Mouse (Mus musculus) myocyte (in vitro differentiated cells): ENCODE data around the gene Plekhb1. TPM values are rescaled to one million over a fixed set of nuclear protein-coding genes. Genes with fewer than 3 reads are reported as not detected.

Experiments used
- H3K27me3 ChIP-seq: one replicate; pipeline ENCODE4 v1.6.1; 2011; ENCODE audit not compliant: control insufficient read depth, insufficient read depth, insufficient read length
- H3K36me3 ChIP-seq: one replicate; pipeline ENCODE4 v1.6.1; 2011; ENCODE audit not compliant: control insufficient read depth, insufficient read depth
- H3K4me2 ChIP-seq: one replicate; pipeline ENCODE4 v1.6.1; 2011; ENCODE audit warnings: low read depth, control low read depth
- H3K4me3 ChIP-seq: one replicate; pipeline ENCODE4 v1.5.1; 2011; ENCODE audit warnings: mild to moderate bottlenecking, control low read depth, moderate library complexity
- H3K79me2 ChIP-seq: one replicate; pipeline ENCODE4 v1.6.1; 2011; ENCODE audit not compliant: control insufficient read depth, insufficient read depth
- H3ac ChIP-seq: one replicate; pipeline ENCODE4 v1.6.1; 2011; ENCODE audit not compliant: control insufficient read depth, insufficient read length
- CEBPB ChIP-seq: IDR thresholded peaks from 2 replicates; pipeline ENCODE4 v1.6.1; 2011; ENCODE audit warnings: mild to moderate bottlenecking, moderate library complexity; ENCODE audit not compliant: poor library complexity, insufficient read depth, severe bottlenecking
- E2F4 ChIP-seq: IDR thresholded peaks from one replicate; pipeline ENCODE4 v1.6.1; 2011; ENCODE audit warnings: mild to moderate bottlenecking, control low read depth, moderate library complexity; ENCODE audit not compliant: insufficient read depth
- MAX ChIP-seq: IDR thresholded peaks from one replicate; pipeline ENCODE4 v1.6.1; 2011; ENCODE audit warnings: low read depth, mild to moderate bottlenecking, control low read depth
- MYOD1 ChIP-seq, 3 experiments: IDR thresholded peaks; one replicate each; pipeline ENCODE4 v1.6.1; 2011; ENCODE audit warnings: control low read depth in 2 of 3, low read depth in 2 of 3, mild to moderate bottlenecking in 2 of 3, moderate library complexity in 1 of 3; ENCODE audit not compliant: insufficient read length in 2 of 3, control insufficient read depth in 1 of 3
- MYOG ChIP-seq, 3 experiments: IDR thresholded peaks; one replicate each; pipeline ENCODE4 v1.6.1; 2011; ENCODE audit warnings: control low read depth in 2 of 3, low read depth in 2 of 3, mild to moderate bottlenecking in 2 of 3; ENCODE audit not compliant: insufficient read length in 2 of 3, control insufficient read depth in 1 of 3, insufficient read depth in 1 of 3
- POLR2A ChIP-seq: IDR thresholded peaks from one replicate; pipeline ENCODE4 v1.6.1; 2011; ENCODE audit warnings: low read depth, mild to moderate bottlenecking, control low read depth, moderate library complexity; ENCODE audit not compliant: insufficient read length
- POLR2AphosphoS2 ChIP-seq: IDR thresholded peaks from one replicate; pipeline ENCODE4 v1.6.1; 2011; ENCODE audit warnings: low read depth, control low read depth; ENCODE audit not compliant: insufficient read length
- REST ChIP-seq: IDR thresholded peaks from one replicate; pipeline ENCODE4 v1.6.1; 2011; ENCODE audit warnings: mild to moderate bottlenecking, control low read depth, moderate library complexity; ENCODE audit not compliant: insufficient read depth, insufficient read length
- SRF ChIP-seq: IDR thresholded peaks from one replicate; pipeline ENCODE4 v1.6.1; 2011; ENCODE audit warnings: low read depth; ENCODE audit not compliant: control insufficient read depth, insufficient read length
- TCF12 ChIP-seq: IDR thresholded peaks from one replicate; pipeline ENCODE4 v1.6.1; 2011; ENCODE audit warnings: mild to moderate bottlenecking, control low read depth; ENCODE audit not compliant: poor library complexity, insufficient read depth, severe bottlenecking
- TCF3 ChIP-seq: IDR thresholded peaks from one replicate; pipeline ENCODE4 v1.6.1; 2011; ENCODE audit warnings: low read depth, control low read depth; ENCODE audit not compliant: insufficient read length
- USF1 ChIP-seq: IDR thresholded peaks from one replicate; pipeline ENCODE4 v1.6.1; 2011; ENCODE audit warnings: low read depth, mild to moderate bottlenecking, control low read depth, moderate library complexity
- polyA plus RNA-seq: library from polyadenylated mRNA; unstranded; fragments of >200 nt; fragmentation: generic; extraction: Trizol; gene quantifications from one replicate; pipeline ENCODE4 v1.2.1, GENCODE M21; 2012; ENCODE audit warnings: missing spikeins

Plekhb1 gene
- polyA plus RNA-seq, 1 experiment, result 1.9 TPM

DNA sequence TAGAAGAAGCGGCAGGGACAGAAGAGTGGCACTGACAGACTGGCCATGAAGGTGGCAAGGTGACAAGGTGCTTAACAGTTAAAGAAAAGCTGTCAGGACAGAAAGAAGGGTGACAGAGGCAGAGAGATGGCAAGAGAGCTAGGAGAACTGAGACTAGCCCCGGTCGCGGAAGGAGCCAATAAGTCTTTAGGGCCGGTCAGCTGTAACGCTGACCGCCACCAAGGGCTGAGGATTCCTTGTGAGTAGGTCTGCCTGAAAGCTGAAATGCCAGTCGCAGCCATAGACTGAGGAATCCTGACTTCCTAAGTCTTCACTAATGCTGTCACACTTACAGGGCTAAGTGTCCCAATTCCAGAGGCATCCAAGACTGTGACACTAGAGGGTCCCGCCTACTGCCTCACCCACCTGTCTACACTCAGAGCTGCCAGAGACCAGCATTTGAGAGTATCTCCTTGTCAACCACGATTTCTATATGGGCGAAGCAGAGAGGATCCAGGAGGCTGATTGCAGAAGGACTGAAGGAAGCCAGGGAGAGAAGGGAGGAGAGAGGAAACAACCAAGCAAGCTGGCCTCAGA is 1.6 kb upstream of the Plekhb1 start:
- Histone ChIP-seq H3K4me3 (peak overlapping the region; percentile 4), H3K4me2 (peak overlapping the region; percentile 84)
- TF ChIP-seq TCF3, result no peak
- no peak for TF ChIP-seq MYOD1 (IDR thresholded peaks at IDR 0.05; ENCODE audit: control insufficient read depth in 1 of 3, insufficient read length in 2 of 3, low read depth in 2 of 3)

DNA sequence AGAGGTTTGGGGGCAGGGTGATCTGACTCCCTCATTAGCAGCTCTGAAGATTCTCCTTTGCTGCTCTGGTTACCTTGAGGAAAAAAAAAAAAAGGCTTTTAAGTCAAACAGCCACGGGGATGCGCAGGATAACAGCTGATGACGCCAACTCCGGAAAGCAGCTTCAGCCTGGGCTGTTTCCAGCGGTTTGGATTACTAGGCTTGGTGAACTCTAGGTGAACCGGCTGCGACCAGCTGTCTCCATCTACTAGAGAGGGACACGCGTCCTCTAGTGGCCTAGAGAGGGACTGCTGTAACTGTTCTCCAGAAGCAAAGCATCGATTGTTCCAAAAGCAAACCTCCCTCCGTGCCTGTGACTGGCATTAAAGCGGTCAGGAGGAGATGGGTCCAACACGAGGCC is 976 bp upstream of the Plekhb1 start:
- Histone ChIP-seq H3K79me2 (no peaks in the 10 kb centered on the region), H3K27me3 (no peaks in the 10 kb centered on the region), H3K4me3 (peak overlapping the region; percentile 4), H3ac (no peak overlapping the region), H3K36me3 (no peaks in the 10 kb centered on the region), H3K4me2 (peak overlapping the region; percentile 84)
- TF ChIP-seq CEBPB (no peak), MYOD1 (IDR thresholded peaks at IDR 0.05; ENCODE audit: control insufficient read depth in 1 of 3, insufficient read length in 2 of 3, low read depth in 2 of 3) (peak; percentile 64 to 95 (median 94)), POLR2A (no peak), TCF12 (peak; percentile 36), POLR2AphosphoS2 (no peak), MYOG (IDR thresholded peaks at IDR 0.05; ENCODE audit: control insufficient read depth in 1 of 3, insufficient read depth in 1 of 3, insufficient read length in 2 of 3, low read depth in 2 of 3) (peak; percentile 71 to 93 (median 82))

More for the DNA sequence above, 1.6 kb upstream of the Plekhb1 start:
- Histone ChIP-seq H3K79me2 (no peaks in the 10 kb centered on the region), H3ac (no peak overlapping the region), H3K36me3 (no peaks in the 10 kb centered on the region), H3K27me3 (no peaks in the 10 kb centered on the region)

GRCm38 (mm10) chr7:100661264-100661663 is 950 bp downstream of the Plekhb1 start:
- H3K79me2 ChIP-seq, result no peaks in the 10 kb centered on the region
- no peaks in the 10 kb centered on the region for H3K36me3 ChIP-seq
- H3K4me3 ChIP-seq, result no peak overlapping the region
- no peaks in the 10 kb centered on the region for H3K27me3 ChIP-seq
- no peak overlapping the region for H3ac ChIP-seq
- H3K4me2 ChIP-seq, result no peak overlapping the region
- TF ChIP-seq POLR2AphosphoS2, result no peak
- no peak for TF ChIP-seq SRF
- no peak for TF ChIP-seq TCF12
- TF ChIP-seq POLR2A, result no peak
- no peak for TF ChIP-seq CEBPB
- TF ChIP-seq MYOD1 (IDR thresholded peaks at IDR 0.05; ENCODE audit: control insufficient read depth in 1 of 3, insufficient read length in 2 of 3, low read depth in 2 of 3), result no peak
- TF ChIP-seq TCF3, result no peak
- no peak for TF ChIP-seq MAX
- TF ChIP-seq E2F4, result no peak
- TF ChIP-seq REST, result no peak
- no peak for TF ChIP-seq USF1

- Histone ChIP-seq H3ac (no peak overlapping the region), H3K36me3 (no peaks in the 10 kb centered on the region), H3K4me3 (no peak overlapping the region), H3K79me2 (no peaks in the 10 kb centered on the region), H3K27me3 (no peaks in the 10 kb centered on the region), H3K4me2 (no peak overlapping the region)
- TF ChIP-seq REST, result no peak
- no peak for TF ChIP-seq POLR2AphosphoS2
- TF ChIP-seq E2F4, result no peak
- no peak for TF ChIP-seq MYOD1 (IDR thresholded peaks at IDR 0.05; ENCODE audit: control insufficient read depth in 1 of 3, insufficient read length in 2 of 3, low read depth in 2 of 3)
- no peak for TF ChIP-seq MAX
- no peak for TF ChIP-seq POLR2A
- TF ChIP-seq USF1, result no peak
- TF ChIP-seq SRF, result no peak
- TF ChIP-seq TCF12, result no peak
- no peak for TF ChIP-seq TCF3
- no peak for TF ChIP-seq MYOG (IDR thresholded peaks at IDR 0.05; ENCODE audit: control insufficient read depth in 1 of 3, insufficient read depth in 1 of 3, insufficient read length in 2 of 3, low read depth in 2 of 3)
- TF ChIP-seq CEBPB, result no peak
Measured at GRCm38 (mm10) chr7:100658093-100658578, 4.1 kb downstream of the Plekhb1 start.

DNA sequence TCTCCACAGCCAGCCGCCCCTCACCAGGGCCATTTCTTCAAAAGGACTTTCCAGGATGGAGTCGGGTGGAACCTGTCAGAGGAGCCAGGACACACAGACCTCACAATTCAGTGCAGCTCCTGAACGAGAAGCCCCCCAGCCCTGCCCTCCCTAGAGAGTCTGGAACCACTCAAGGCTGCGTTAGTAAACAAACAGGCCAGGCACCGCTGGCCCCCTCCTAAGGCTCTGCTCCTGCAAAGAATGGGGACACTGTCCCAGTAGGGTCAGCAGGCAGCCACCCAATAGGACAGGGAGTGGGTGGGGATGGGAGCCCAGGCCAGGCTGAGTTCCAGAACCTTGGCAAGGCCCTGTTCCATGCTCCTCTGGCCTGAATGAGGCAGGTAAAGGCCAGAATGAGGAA is 5.5 kb downstream of the Plekhb1 start:
- no peak overlapping the region for H3K4me3 ChIP-seq
- no peaks in the 10 kb centered on the region for H3K79me2 ChIP-seq
- no peak overlapping the region for H3K4me2 ChIP-seq
- H3ac ChIP-seq, result no peak overlapping the region
- no peak for TF ChIP-seq POLR2A
- no peaks in the 10 kb centered on the region for H3K27me3 ChIP-seq
- H3K36me3 ChIP-seq, result no peaks in the 10 kb centered on the region

DNA sequence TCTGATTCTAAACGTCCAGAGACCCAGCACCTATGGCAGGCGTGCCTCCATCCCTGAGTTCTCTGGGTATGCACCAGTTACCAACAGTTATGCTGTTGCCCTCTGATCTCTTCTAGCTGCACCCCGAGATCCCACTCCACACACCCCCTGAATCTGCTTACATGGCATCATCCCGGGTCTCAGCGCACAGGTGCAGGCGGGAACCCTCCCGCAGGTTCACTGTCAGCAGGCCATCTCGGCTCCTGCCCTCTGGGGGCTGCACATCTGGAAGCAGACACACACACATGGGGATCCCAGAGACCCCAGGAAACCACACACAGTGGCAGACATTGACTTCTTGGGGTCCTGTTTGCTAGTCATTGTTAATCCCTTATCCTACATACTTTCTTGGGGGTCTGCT is 7.8 kb downstream of the Plekhb1 start:
- Histone ChIP-seq H3K36me3 (no peaks in the 10 kb centered on the region), H3K27me3 (no peaks in the 10 kb centered on the region), H3K4me2 (no peak overlapping the region), H3ac (no peak overlapping the region), H3K79me2 (no peaks in the 10 kb centered on the region), H3K4me3 (no peak overlapping the region)
- TF ChIP-seq USF1, result no peak
- TF ChIP-seq E2F4, result no peak
- no peak for TF ChIP-seq POLR2A
- no peak for TF ChIP-seq REST
- no peak for TF ChIP-seq MYOD1 (IDR thresholded peaks at IDR 0.05; ENCODE audit: control insufficient read depth in 1 of 3, insufficient read length in 2 of 3, low read depth in 2 of 3)
- TF ChIP-seq MYOG (IDR thresholded peaks at IDR 0.05; ENCODE audit: control insufficient read depth in 1 of 3, insufficient read depth in 1 of 3, insufficient read length in 2 of 3, low read depth in 2 of 3), result no peak
- TF ChIP-seq TCF3, result no peak
